Mouse (Mus musculus) thymus, postnatal 0 days (tissue): ENCODE data around the gene Gm11639. TPM values are rescaled to one million over a fixed set of nuclear protein-coding genes. Genes with fewer than 3 reads are reported as not detected.

Experiments
- DNase-seq: peaks from one replicate; pipeline ENCODE4 v3.0.0-alpha.2; 2015; ENCODE audit warnings: low spot score
- polyA plus RNA-seq: library from polyadenylated mRNA; unstranded; fragments of >200 nt; fragmentation: Nextera tagmentation; extraction: Ambion mirVana; gene quantifications from 2 replicates; pipeline ENCODE4 v1.2.1, GENCODE M21; 2015

The Gm11639 gene
- polyA plus RNA-seq, 1 experiment from 2014 or later, result 0.03 TPM

- no peak for DNase-seq
Measured at GRCm38 (mm10) chr11:105152357-105152899, 466.9 kb downstream of the Gm11639 start.

- DNase-seq, result peak; percentile 21
Measured at GRCm38 (mm10) chr11:105153068-105153833, 467.7 kb downstream of the Gm11639 start.

- DNase-seq, result no peak
Measured at GRCm38 (mm10) chr11:105155915-105156314, 470.4 kb downstream of the Gm11639 start.

GRCm38 (mm10) chr11:105156748-105157267, 471.3 kb downstream of the Gm11639 start:
- peak; percentile 9 for DNase-seq

GRCm38 (mm10) chr11:105158047-105158446, 472.5 kb downstream of the Gm11639 start:
- DNase-seq, result no peak

- no peak for DNase-seq
Measured at GRCm38 (mm10) chr11:105159673-105160360, 474.3 kb downstream of the Gm11639 start.

GRCm38 (mm10) chr11:105161411-105161810, 475.9 kb downstream of the Gm11639 start:
- DNase-seq, result no peak

- no peak for DNase-seq
Measured at GRCm38 (mm10) chr11:105164516-105165510, 479.3 kb downstream of the Gm11639 start.

- DNase-seq, result no peak
Measured at GRCm38 (mm10) chr11:105166780-105167179, 481.3 kb downstream of the Gm11639 start.

Other genes starting within 250 kb of the Gm11639 start
- gene Kansl1, start 216.8 kb upstream of the Gm11639 start, polyA plus RNA-seq, result 17.5 and 18.3 TPM in 2 replicates
- 30.0 and 33.7 TPM in 2 replicates for gene Cdc27, start 135.1 kb upstream of the Gm11639 start, polyA plus RNA-seq
- gene Myl4, start 135.0 kb upstream of the Gm11639 start, polyA plus RNA-seq, result 7.7 and 9.4 TPM in 2 replicates
- gene Itgb3, start 77.7 kb upstream of the Gm11639 start, polyA plus RNA-seq, result 2.8 TPM in 2 replicates